Mouse (Mus musculus): ENCODE measurements around the gene Tmem178b.

GRCm38 (mm10) chr6:40133436-40133835 is 260.4 kb downstream of the Tmem178b start:
- TF ChIP-seq GATA1 (IDR thresholded peaks at IDR 0.05; ENCODE audit: borderline replicate concordance, low read length) (no peak), CTCF (IDR thresholded peaks at IDR 0.05; ENCODE audit: low read depth, low read length) (no peak)
